Mouse (Mus musculus) embryonic fibroblast, embryonic 13.5 days (primary cell): ENCODE measurements around the gene Slc9a3r1. TPM values are rescaled to one million over a fixed set of nuclear protein-coding genes. Genes with fewer than 3 reads are reported as not detected.
A peak's percentile ranks its signal among the peaks of the same experiment; 100 is the strongest.

Source experiments
- H3K27ac ChIP-seq: 2 replicates; pipeline ENCODE4 v1.5.1; 2012; ENCODE audit warnings: low read length, control low read depth, inconsistent platforms; ENCODE audit not compliant: insufficient read depth
- H3K4me1 ChIP-seq: 2 replicates; pipeline ENCODE4 v1.6.1; 2011; ENCODE audit warnings: low read length; ENCODE audit not compliant: control insufficient read depth, insufficient read depth
- H3K4me3 ChIP-seq: 2 replicates; pipeline ENCODE4 v1.5.1; 2011; ENCODE audit warnings: mild to moderate bottlenecking, control low read depth, low read length; ENCODE audit not compliant: insufficient read depth
- CTCF ChIP-seq: IDR thresholded peaks from 2 replicates; pipeline ENCODE4 v1.5.1; 2011; ENCODE audit warnings: mild to moderate bottlenecking, control low read depth, low read length, moderate library complexity, borderline replicate concordance; ENCODE audit not compliant: insufficient read depth
- POLR2A ChIP-seq: IDR thresholded peaks from 2 replicates; pipeline ENCODE4 v1.6.1; 2011; ENCODE audit warnings: low read depth, mild to moderate bottlenecking, control low read depth, low read length, moderate library complexity
- polyA plus RNA-seq: library from polyadenylated mRNA; stranded (reverse); fragments of >200 nt; gene quantifications from 2 replicates; pipeline ENCODE4 v1.2.4, GENCODE M21; 2011; ENCODE audit warnings: low read depth; ENCODE audit not compliant: missing spikeins, insufficient read length

Gene Slc9a3r1
- polyA plus RNA-seq, 1 experiment = 22.3 TPM

- TF ChIP-seq POLR2A (no peak), CTCF (no peak)
- H3K4me3 ChIP-seq = no peak overlapping the region
- H3K27ac ChIP-seq = no peak overlapping the region
- H3K4me1 ChIP-seq = no peaks in the 10 kb centered on the region
These were observed 1.4 kb upstream of the Slc9a3r1 start for GRCm38 (mm10) chr11:115161578-115162204.

DNA sequence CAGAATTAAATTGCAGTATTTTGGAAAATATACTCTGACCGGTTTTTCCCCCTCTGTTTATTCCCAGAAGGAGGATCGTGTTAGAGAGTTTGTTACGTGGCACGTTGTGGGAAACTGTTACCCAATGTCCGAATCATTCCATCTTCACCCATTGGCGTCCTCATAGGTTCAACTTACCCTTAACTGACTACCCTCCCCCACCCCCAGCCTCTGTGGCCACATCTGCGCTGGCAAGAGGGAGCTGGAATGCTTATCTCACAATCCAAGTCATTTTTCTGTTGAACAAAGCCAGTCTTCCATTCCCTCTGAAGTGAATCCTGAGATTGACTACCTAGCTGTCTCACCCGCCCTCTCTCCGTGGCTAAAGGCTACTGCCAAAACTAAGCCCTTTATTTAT, 938 bp upstream of the Slc9a3r1 start:
- no peak for TF ChIP-seq POLR2A
- no peaks in the 10 kb centered on the region for H3K4me1 ChIP-seq
- H3K27ac ChIP-seq = no peak overlapping the region
- no peak overlapping the region for H3K4me3 ChIP-seq

- TF ChIP-seq POLR2A (no peak), CTCF (peak; percentile 37; the same call in 1 of the 2 replicates)
- Histone ChIP-seq H3K4me3 (peak overlapping the region; percentile 77), H3K4me1 (no peaks in the 10 kb centered on the region), H3K27ac (peak overlapping the region; percentile 32; the same call in 1 of the 2 replicates)
These were observed 518 bp downstream of the Slc9a3r1 start for GRCm38 (mm10) chr11:115163568-115164150.

DNA sequence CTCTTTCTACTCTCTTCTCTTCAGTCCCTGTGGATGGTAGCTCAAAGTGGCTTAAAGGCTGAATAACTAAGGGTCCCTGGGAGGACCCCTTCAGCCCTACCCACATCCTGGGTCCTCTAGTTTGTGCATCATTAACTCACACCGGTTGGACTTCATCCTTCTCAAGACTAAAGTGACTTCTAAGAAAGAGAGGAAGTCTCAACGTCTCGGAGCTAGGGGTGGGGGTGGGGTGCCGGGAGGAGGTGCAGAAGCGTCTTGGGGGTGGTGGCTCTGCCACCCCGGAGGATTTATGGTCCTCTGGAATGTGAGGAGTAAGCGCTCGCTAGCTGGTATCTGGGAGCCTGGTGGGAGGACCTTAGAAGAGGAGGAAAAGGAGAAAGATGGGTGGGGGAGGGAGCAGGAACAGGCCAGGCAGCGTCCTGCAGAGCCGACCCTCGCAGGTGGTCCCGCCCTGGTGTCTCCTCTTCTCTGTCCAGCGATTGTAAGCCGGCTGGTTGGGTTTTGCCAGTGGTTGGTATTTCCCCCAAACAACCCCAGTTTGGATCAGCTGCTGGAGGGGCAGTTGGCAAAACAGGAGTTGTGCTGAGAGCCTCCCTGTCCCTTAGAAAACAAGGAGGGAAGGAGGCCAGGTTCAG, 1.3 kb downstream of the Slc9a3r1 start:
- Histone ChIP-seq H3K27ac (no peak overlapping the region), H3K4me3 (peak overlapping the region; percentile 77)
- TF ChIP-seq CTCF (no peak), POLR2A (peak; percentile 54; the same call in 1 of the 2 replicates)

DNA sequence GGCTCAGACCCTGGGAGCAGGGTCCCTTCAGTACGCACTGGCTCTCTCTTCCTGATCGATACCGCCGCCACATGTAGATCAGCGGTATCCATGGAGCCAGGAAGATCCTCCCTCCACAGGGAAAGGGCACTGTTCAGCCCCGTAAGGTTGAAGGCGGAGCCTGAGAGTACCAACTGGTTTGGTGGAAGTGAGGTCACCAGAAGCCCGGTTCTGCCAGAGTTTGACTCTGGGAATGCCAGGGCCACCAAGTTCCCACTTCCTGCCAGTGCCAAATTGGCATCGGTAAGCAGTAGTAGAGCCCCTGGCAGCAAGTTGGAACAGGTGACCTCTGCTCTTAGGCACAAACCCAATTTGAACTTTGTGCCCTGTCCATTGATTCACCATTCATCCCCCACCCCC, 1.8 kb downstream of the Slc9a3r1 start:
- Histone ChIP-seq H3K27ac (no peak overlapping the region), H3K4me3 (peak overlapping the region; percentile 77), H3K4me1 (no peaks in the 10 kb centered on the region)
- TF ChIP-seq CTCF = no peak
- TF ChIP-seq POLR2A = no peak; the same call in 1 of the 2 replicates

More for the DNA sequence above, 1.3 kb downstream of the Slc9a3r1 start:
- H3K4me1 ChIP-seq = no peaks in the 10 kb centered on the region

- no peaks in the 10 kb centered on the region; the same call in 1 of the 2 replicates for H3K4me1 ChIP-seq
- no peak overlapping the region for H3K27ac ChIP-seq
- TF ChIP-seq CTCF (no peak), POLR2A (no peak)
- no peak overlapping the region for H3K4me3 ChIP-seq
These were observed 3.6 kb downstream of the Slc9a3r1 start for GRCm38 (mm10) chr11:115166776-115167175.

- Histone ChIP-seq H3K4me3 (no peak overlapping the region), H3K27ac (no peak overlapping the region), H3K4me1 (peaks cover 4% of the 10 kb centered on the region)
- TF ChIP-seq CTCF = no peak
- no peak for TF ChIP-seq POLR2A
These were observed 4.6 kb downstream of the Slc9a3r1 start for GRCm38 (mm10) chr11:115167631-115168249.

GRCm38 (mm10) chr11:115169430-115169829, 6.3 kb downstream of the Slc9a3r1 start:
- no peak overlapping the region for H3K27ac ChIP-seq
- no peak for TF ChIP-seq CTCF
- no peak for TF ChIP-seq POLR2A
- H3K4me3 ChIP-seq = no peak overlapping the region
- peaks cover 10% of the 10 kb centered on the region for H3K4me1 ChIP-seq

- H3K4me3 ChIP-seq = no peak overlapping the region
- TF ChIP-seq CTCF (no peak), POLR2A (no peak)
- no peak overlapping the region for H3K27ac ChIP-seq
- peaks cover 10% of the 10 kb centered on the region for H3K4me1 ChIP-seq
These were observed 8.0 kb downstream of the Slc9a3r1 start for GRCm38 (mm10) chr11:115171125-115171524.
